Mouse (Mus musculus): Measurements from ENCODE around the gene Lexm. TPM values are rescaled to one million over a fixed set of nuclear protein-coding genes. Genes with fewer than 3 reads are reported as not detected.
A peak's percentile ranks its signal among the peaks of the same experiment; 100 is the strongest.

Lexm gene
- total and polyA plus RNA-seq, 2 experiments from 2014 or later = not detected

- H3K27me3 ChIP-seq (ENCODE audit: control insufficient read depth, insufficient read depth, low read length) = 0 out of 2 replicates have a peak, but pooled peaks cover 8% of the 10 kb centered on the region
- H3K4me1 ChIP-seq (ENCODE audit: control insufficient read depth, insufficient read depth) = no peaks in the 10 kb centered on the region
- 33% methylated on average over 1 of the region's 3 CpGs for WGBS
- H3K36me3 ChIP-seq (replicated peaks; ENCODE audit: control insufficient read depth, insufficient read depth, low read length) = no peaks in the 10 kb centered on the region
- DNase-seq (ENCODE audit: low spot score) (no peak), ATAC-seq (ENCODE audit: insufficient read depth, low read depth) (no peak)
- no peak overlapping the region for H3K9ac ChIP-seq (replicated peaks; ENCODE audit: low read depth, low read length)
- no peaks in the 10 kb centered on the region for H3K9me3 ChIP-seq (replicated peaks; ENCODE audit: control insufficient read depth, low read length)
- TF ChIP-seq CTCF (IDR thresholded peaks at IDR 0.05; ENCODE audit: low read depth) (no peak), EP300 (IDR thresholded peaks at IDR 0.05; ENCODE audit: low read depth) (no peak)
- no peak overlapping the region for H3K4me3 ChIP-seq (ENCODE audit: low read depth, low read length)
- H3K4me2 ChIP-seq (ENCODE audit: low read depth, low read length) = no peak overlapping the region
- H3K27ac ChIP-seq (ENCODE audit: low read depth) = no peak overlapping the region
Measured at GRCm38 (mm10) chr4:106632313-106632712, 15.3 kb upstream of the Lexm start.

GRCm38 (mm10) chr4:106630333-106631220 is 13.5 kb upstream of the Lexm start:
- H3K27me3 ChIP-seq (ENCODE audit: control insufficient read depth, insufficient read depth, low read length) = peaks cover 15% of the 10 kb centered on the region; the same call in 1 of the 2 replicates
- H3K4me3 ChIP-seq (ENCODE audit: low read depth, low read length) = no peak overlapping the region
- ATAC-seq (ENCODE audit: insufficient read depth, low read depth) (no peak; the same call in 1 of the 2 replicates), DNase-seq (ENCODE audit: low spot score) (no peak)
- no peak overlapping the region for H3K9ac ChIP-seq (replicated peaks; ENCODE audit: low read depth, low read length)
- WGBS = 27% methylated on average over 14 of the region's 14 CpGs
- peak; percentile 77 for TF ChIP-seq CTCF (IDR thresholded peaks at IDR 0.05; ENCODE audit: low read depth)
- TF ChIP-seq EP300 (IDR thresholded peaks at IDR 0.05; ENCODE audit: low read depth) = no peak
- H3K36me3 ChIP-seq (replicated peaks; ENCODE audit: control insufficient read depth, insufficient read depth, low read length) = no peaks in the 10 kb centered on the region
- no peak overlapping the region for H3K27ac ChIP-seq (ENCODE audit: low read depth)
- no peaks in the 10 kb centered on the region for H3K4me1 ChIP-seq (ENCODE audit: control insufficient read depth, insufficient read depth)
- H3K9me3 ChIP-seq (replicated peaks; ENCODE audit: control insufficient read depth, low read length) = no peaks in the 10 kb centered on the region
- no peak overlapping the region for H3K4me2 ChIP-seq (ENCODE audit: low read depth, low read length)

- H3K4me3 ChIP-seq (ENCODE audit: low read depth, low read length) = no peak overlapping the region
- no peak overlapping the region for H3K27ac ChIP-seq (ENCODE audit: low read depth)
- no peaks in the 10 kb centered on the region for H3K36me3 ChIP-seq (replicated peaks; ENCODE audit: control insufficient read depth, insufficient read depth, low read length)
- DNase-seq (ENCODE audit: low spot score) (no peak), ATAC-seq (ENCODE audit: insufficient read depth, low read depth) (no peak)
- TF ChIP-seq EP300 (IDR thresholded peaks at IDR 0.05; ENCODE audit: low read depth) (no peak), CTCF (IDR thresholded peaks at IDR 0.05; ENCODE audit: low read depth) (no peak)
- H3K4me2 ChIP-seq (ENCODE audit: low read depth, low read length) = no peak overlapping the region
- WGBS = 56% methylated on average over 5 of the region's 5 CpGs
- H3K9me3 ChIP-seq (replicated peaks; ENCODE audit: control insufficient read depth, low read length) = no peaks in the 10 kb centered on the region
- H3K9ac ChIP-seq (replicated peaks; ENCODE audit: low read depth, low read length) = no peak overlapping the region
- peaks cover 26% of the 10 kb centered on the region for H3K27me3 ChIP-seq (ENCODE audit: control insufficient read depth, insufficient read depth, low read length)
- H3K4me1 ChIP-seq (ENCODE audit: control insufficient read depth, insufficient read depth) = no peaks in the 10 kb centered on the region
Measured at GRCm38 (mm10) chr4:106629374-106629773, 12.3 kb upstream of the Lexm start.

- H3K27me3 ChIP-seq (ENCODE audit: control insufficient read depth, insufficient read depth, low read length) = peaks cover 31% of the 10 kb centered on the region
- H3K4me1 ChIP-seq (ENCODE audit: control insufficient read depth, insufficient read depth) = no peaks in the 10 kb centered on the region
- no peak overlapping the region for H3K27ac ChIP-seq (ENCODE audit: low read depth)
- TF ChIP-seq CTCF (IDR thresholded peaks at IDR 0.05; ENCODE audit: low read depth) (no peak), EP300 (IDR thresholded peaks at IDR 0.05; ENCODE audit: low read depth) (no peak)
- no peak overlapping the region for H3K4me2 ChIP-seq (ENCODE audit: low read depth, low read length)
- ATAC-seq (ENCODE audit: insufficient read depth, low read depth) = no peak
- no peaks in the 10 kb centered on the region for H3K36me3 ChIP-seq (replicated peaks; ENCODE audit: control insufficient read depth, insufficient read depth, low read length)
- no peak overlapping the region for H3K9ac ChIP-seq (replicated peaks; ENCODE audit: low read depth, low read length)
- DNase-seq (ENCODE audit: low spot score) = no peak
- H3K9me3 ChIP-seq (replicated peaks; ENCODE audit: control insufficient read depth, low read length) = no peaks in the 10 kb centered on the region
- H3K4me3 ChIP-seq (ENCODE audit: low read depth, low read length) = no peak overlapping the region
- WGBS = 27% methylated on average over 9 of the region's 9 CpGs
Measured at GRCm38 (mm10) chr4:106628650-106629360, 11.8 kb upstream of the Lexm start.

GRCm38 (mm10) chr4:106627809-106628208 is 10.8 kb upstream of the Lexm start:
- no peak for TF ChIP-seq CTCF (IDR thresholded peaks at IDR 0.05; ENCODE audit: low read depth)
- no peak for TF ChIP-seq EP300 (IDR thresholded peaks at IDR 0.05; ENCODE audit: low read depth)
- H3K4me3 ChIP-seq (ENCODE audit: low read depth, low read length) = no peak overlapping the region
- no peaks in the 10 kb centered on the region for H3K36me3 ChIP-seq (replicated peaks; ENCODE audit: control insufficient read depth, insufficient read depth, low read length)
- no peak overlapping the region for H3K9ac ChIP-seq (replicated peaks; ENCODE audit: low read depth, low read length)
- no peaks in the 10 kb centered on the region for H3K9me3 ChIP-seq (replicated peaks; ENCODE audit: control insufficient read depth, low read length)
- ATAC-seq (ENCODE audit: insufficient read depth, low read depth) (no peak), DNase-seq (ENCODE audit: low spot score) (no peak)
- no peaks in the 10 kb centered on the region for H3K4me1 ChIP-seq (ENCODE audit: control insufficient read depth, insufficient read depth)
- H3K27ac ChIP-seq (ENCODE audit: low read depth) = no peak overlapping the region
- H3K4me2 ChIP-seq (ENCODE audit: low read depth, low read length) = no peak overlapping the region
- 74% methylated on average over 5 of the region's 5 CpGs for WGBS
- peaks cover 41% of the 10 kb centered on the region for H3K27me3 ChIP-seq (ENCODE audit: control insufficient read depth, insufficient read depth, low read length)

Measured in heart, postnatal 0 days (tissue).